In genomic region chr7:38237140-38237539, GRCm38 (mm10) we compare ENCODE assay signal across 22 mouse cellular contexts.
"Had no signal": no experiment of that assay in that cellular context is flagged by ENCODE, and none has a peak within 500 bp of the region (broad histone marks: within the 10 kb centered on the region; RNA-seq: fewer than 3 reads in every experiment).

No protein-coding gene starts in this region.

- H3K9ac ChIP-seq: heart, embryonic 12.5 days; hindbrain, embryonic 12.5 days; hindbrain, embryonic 14.5 days; limb, embryonic 12.5 days; liver, embryonic 14.5 days had no signal

- ATAC-seq: hindbrain, embryonic 16.5 days had no signal

- H3K9me3 ChIP-seq: heart, embryonic 10.5 days; heart, embryonic 12.5 days; hindbrain, embryonic 10.5 days; hindbrain, embryonic 12.5 days; limb, embryonic 10.5 days; limb, embryonic 12.5 days had no signal

- H3K4me1 ChIP-seq: heart, embryonic 10.5 days; heart, embryonic 12.5 days; hindbrain, embryonic 10.5 days; hindbrain, embryonic 12.5 days; limb, embryonic 10.5 days; limb, embryonic 12.5 days had no signal

- H3K4me3 ChIP-seq: gastrocnemius, adult 2 months; heart, embryonic 10.5 days; heart, embryonic 12.5 days; hindbrain, embryonic 10.5 days; hindbrain, embryonic 12.5 days; layer of hippocampus, adult 2 months; left cerebral cortex, adult 2 months; limb, embryonic 10.5 days; limb, embryonic 12.5 days had no signal

- H3K27me3 ChIP-seq: heart, embryonic 12.5 days; hindbrain, embryonic 12.5 days; limb, embryonic 12.5 days had no signal

- DNase-seq: gastrocnemius, adult 2 months; gastrocnemius, postnatal 10 days; gastrocnemius, postnatal 25 days; heart, adult 18-20 months; heart, postnatal 10 days; heart, postnatal 4 days; kidney, adult 18-20 months; kidney, postnatal 10 days; kidney, postnatal 4 days; layer of hippocampus, adult 9-11 months had no signal

- H3K27ac ChIP-seq: gastrocnemius, adult 2 months; heart, embryonic 10.5 days; hindbrain, embryonic 10.5 days; hindbrain, embryonic 12.5 days; hindbrain, embryonic 14.5 days; layer of hippocampus, adult 2 months; left cerebral cortex, adult 2 months; limb, embryonic 10.5 days; limb, embryonic 12.5 days; liver, embryonic 14.5 days had no signal

- H3K4me2 ChIP-seq: heart, embryonic 12.5 days; hindbrain, embryonic 12.5 days; hindbrain, embryonic 14.5 days; limb, embryonic 12.5 days; liver, embryonic 11.5 days had no signal

- H3K36me3 ChIP-seq: heart, embryonic 10.5 days; heart, embryonic 12.5 days; hindbrain, embryonic 10.5 days; hindbrain, embryonic 12.5 days; limb, embryonic 10.5 days; limb, embryonic 12.5 days had no signal
